Mouse (Mus musculus) liver, adult 2 months (tissue): Measurements from ENCODE around the gene Pak3. TPM values are rescaled to one million over a fixed set of nuclear protein-coding genes. Genes with fewer than 3 reads are reported as not detected.
A peak's percentile ranks its signal among the peaks of the same experiment; 100 is the strongest.

Experiments
- DNase-seq: peaks from one replicate; pipeline ENCODE4 v3.0.0-alpha.2; 2011; ENCODE audit warnings: low read depth, low spot score; ENCODE audit errors: extremely low read depth
- H3K27ac ChIP-seq: fragments of 200-500 bp; replicated peaks from 2 replicates; pipeline ENCODE4 v1.5.1; 2012; ENCODE audit warnings: low read depth, mild to moderate bottlenecking, control low read depth, inconsistent platforms, low read length; ENCODE audit not compliant: insufficient read depth
- H3K27me3 ChIP-seq: fragments of 200-500 bp; 2 replicates; pipeline ENCODE4 v1.6.1; 2012; ENCODE audit warnings: mild to moderate bottlenecking, moderate library complexity, low read length, inconsistent platforms; ENCODE audit not compliant: control insufficient read depth, insufficient read depth
- H3K36me3 ChIP-seq: fragments of 200-500 bp; 2 replicates; pipeline ENCODE4 v1.6.1; 2012; ENCODE audit warnings: low read length, inconsistent platforms; ENCODE audit not compliant: control insufficient read depth, insufficient read depth
- H3K4me1 ChIP-seq: fragments of 200-500 bp; 2 replicates; pipeline ENCODE4 v1.6.1; 2011; ENCODE audit warnings: low read length; ENCODE audit not compliant: control insufficient read depth, insufficient read depth
- H3K4me3 ChIP-seq: fragments of 200-500 bp; 2 replicates; pipeline ENCODE4 v1.5.1; 2011; ENCODE audit warnings: low read depth, mild to moderate bottlenecking, control low read depth, low read length, moderate library complexity; ENCODE audit not compliant: insufficient read depth
- H3K79me2 ChIP-seq: fragments of 200-500 bp; 2 replicates; pipeline ENCODE4 v1.6.1; 2012; ENCODE audit warnings: inconsistent platforms, mild to moderate bottlenecking, low read length, moderate library complexity; ENCODE audit not compliant: control insufficient read depth, insufficient read depth
- H3K9ac ChIP-seq: fragments of 200-500 bp; 2 replicates; pipeline ENCODE4 v1.6.1; 2012; ENCODE audit warnings: low read depth, mild to moderate bottlenecking, control low read depth, inconsistent platforms, low read length
- CTCF ChIP-seq: fragments of 200-500 bp; IDR thresholded peaks from 2 replicates; pipeline ENCODE4 v1.5.1; 2011; ENCODE audit warnings: low read depth, low read length, control low read depth
- POLR2A ChIP-seq: fragments of 200-500 bp; IDR thresholded peaks from 2 replicates; pipeline ENCODE4 v1.6.1; 2011; ENCODE audit warnings: low read length, control low read depth; ENCODE audit not compliant: insufficient read depth; ENCODE audit errors: extremely low read depth
- WGBS: fragments of 180-500 bp; shearing (Covaris S2); methylation state at CpG from one replicate; pipeline ENCODE4 v1.1.7; 2018; 5-methylcytosine and 5-hydroxymethylcytosine counted together
- polyA plus RNA-seq: library from polyadenylated mRNA; depleted of rRNA; stranded (reverse); fragments of >200 nt; gene quantifications from 2 replicates; pipeline ENCODE4 v1.2.3, GENCODE M21; 2012
- total RNA-seq: library from RNA; depleted of rRNA; stranded (reverse); fragments of >200 nt; gene quantifications from 2 replicates; pipeline ENCODE4 v1.2.3, GENCODE M21; 2014

The Pak3 gene
- total and polyA plus RNA-seq, 2 experiments = under 0.01 TPM; not detected in 1

- no peak overlapping the region for H3K4me3 ChIP-seq
- H3K27ac ChIP-seq = no peak overlapping the region
- no peaks in the 10 kb centered on the region for H3K79me2 ChIP-seq
- no peak for DNase-seq
- no peaks in the 10 kb centered on the region for H3K27me3 ChIP-seq
- H3K9ac ChIP-seq = no peak overlapping the region
- no peaks in the 10 kb centered on the region for H3K36me3 ChIP-seq
- 37% methylated on average over 1 of the region's 1 CpGs for WGBS
- no peak for TF ChIP-seq POLR2A
- H3K4me1 ChIP-seq = no peaks in the 10 kb centered on the region
Measured at GRCm38 (mm10) chrX:143644807-143645206, 126.4 kb downstream of the Pak3 start.

- Histone ChIP-seq H3K27ac (no peak overlapping the region), H3K4me3 (no peak overlapping the region), H3K9ac (no peak overlapping the region), H3K27me3 (no peaks in the 10 kb centered on the region), H3K4me1 (no peaks in the 10 kb centered on the region), H3K36me3 (no peaks in the 10 kb centered on the region), H3K79me2 (no peaks in the 10 kb centered on the region)
- WGBS = 35% methylated on average over 9 of the region's 9 CpGs
- TF ChIP-seq CTCF (no peak), POLR2A (no peak)
- no peak for DNase-seq
Measured at GRCm38 (mm10) chrX:143654308-143655176, 136.2 kb downstream of the Pak3 start.

- Histone ChIP-seq H3K27ac (no peak overlapping the region), H3K9ac (no peak overlapping the region), H3K79me2 (no peaks in the 10 kb centered on the region), H3K4me3 (no peak overlapping the region), H3K36me3 (no peaks in the 10 kb centered on the region), H3K27me3 (no peaks in the 10 kb centered on the region), H3K4me1 (no peaks in the 10 kb centered on the region)
- no peak for DNase-seq
- TF ChIP-seq CTCF = no peak
- TF ChIP-seq POLR2A = no peak
- 18% methylated on average over 3 of the region's 3 CpGs for WGBS
Measured at GRCm38 (mm10) chrX:143655177-143655492, 136.7 kb downstream of the Pak3 start.

GRCm38 (mm10) chrX:143664221-143665150 lies 146.1 kb downstream of the Pak3 start:
- Histone ChIP-seq H3K79me2 (no peaks in the 10 kb centered on the region), H3K27ac (no peak overlapping the region), H3K4me3 (peak overlapping the region; percentile 16; the same call in 1 of the 2 replicates), H3K9ac (no peak overlapping the region), H3K36me3 (no peaks in the 10 kb centered on the region), H3K4me1 (no peaks in the 10 kb centered on the region), H3K27me3 (0 out of 2 replicates have a peak, but pooled peaks cover 4% of the 10 kb centered on the region)
- TF ChIP-seq CTCF (no peak), POLR2A (no peak)
- DNase-seq = no peak
- WGBS = 4% methylated on average over 28 of the region's 28 CpGs

GRCm38 (mm10) chrX:143665771-143666170 lies 147.4 kb downstream of the Pak3 start:
- no peak for TF ChIP-seq POLR2A
- TF ChIP-seq CTCF = no peak
- WGBS = 49% methylated on average over 2 of the region's 2 CpGs

More at GRCm38 (mm10) chrX:143665771-143666170, 147.4 kb downstream of the Pak3 start:
- Histone ChIP-seq H3K79me2 (no peaks in the 10 kb centered on the region), H3K27me3 (0 out of 2 replicates have a peak, but pooled peaks cover 4% of the 10 kb centered on the region), H3K4me1 (no peaks in the 10 kb centered on the region), H3K4me3 (no peak overlapping the region), H3K9ac (no peak overlapping the region), H3K27ac (no peak overlapping the region), H3K36me3 (no peaks in the 10 kb centered on the region)
- no peak for DNase-seq
